Mouse (Mus musculus) intestine, embryonic 16.5 days (tissue): Measurements from ENCODE around the gene Evpl. TPM values are rescaled to one million over a fixed set of nuclear protein-coding genes. Genes with fewer than 3 reads are reported as not detected.
A peak's percentile ranks its signal among the peaks of the same experiment; 100 is the strongest.
"Not testable (repeated sequence)": the region's sequence is repeated elsewhere in the genome, so short reads cannot be mapped to it uniquely, and the experiment has no call there.

ENCODE experiments used
- ATAC-seq: fragments of 200-750 bp; cut with Nextera tagmentation; 2 replicates; pipeline ENCODE4 v1.8.0; 2017; ENCODE audit warnings: moderate TSS enrichment, moderate library complexity
- H3K27ac ChIP-seq: fragments of 300-500 bp; sonication (generic); 2 replicates; pipeline ENCODE4 v1.5.1; 2014; ENCODE audit warnings: mild to moderate bottlenecking, low read length
- H3K27me3 ChIP-seq: fragments of 300-500 bp; sonication (generic); replicated peaks from 2 replicates; pipeline ENCODE4 v1.6.1; 2014; ENCODE audit warnings: low read length, control low read depth, mixed read lengths; ENCODE audit not compliant: control insufficient read depth, insufficient read depth
- H3K36me3 ChIP-seq: fragments of 300-500 bp; sonication (generic); 2 replicates; pipeline ENCODE4 v1.6.1; 2014; ENCODE audit warnings: low read length, control low read depth; ENCODE audit not compliant: control insufficient read depth, insufficient read depth
- H3K4me1 ChIP-seq: fragments of 300-500 bp; sonication (generic); 2 replicates; pipeline ENCODE4 v1.6.1; 2014; ENCODE audit warnings: low read length, control low read depth, mixed read lengths; ENCODE audit not compliant: control insufficient read depth, insufficient read depth
- H3K4me2 ChIP-seq: fragments of 300-500 bp; sonication (generic); 2 replicates; pipeline ENCODE4 v1.6.1; 2014; ENCODE audit warnings: low read depth, low read length, control low read depth
- H3K4me3 ChIP-seq: fragments of 300-500 bp; sonication (generic); 2 replicates; pipeline ENCODE4 v1.5.1; 2014; ENCODE audit warnings: mild to moderate bottlenecking, low read length
- H3K9ac ChIP-seq: fragments of 300-500 bp; sonication (generic); 2 replicates; pipeline ENCODE4 v1.6.1; 2014; ENCODE audit warnings: low read depth, low read length
- H3K9me3 ChIP-seq: fragments of 300-500 bp; sonication (generic); 2 replicates; pipeline ENCODE4 v1.6.1; 2016; ENCODE audit warnings: low read length, control low read depth; ENCODE audit not compliant: control insufficient read depth
- WGBS: fragments of 180-500 bp; shearing (Covaris S2); extraction: QIAGEN DNeasy Blood & Tissue Kit; methylation state at CpG from one replicate; pipeline ENCODE4 v1.1.7; 2014; 5-methylcytosine and 5-hydroxymethylcytosine counted together
- polyA plus RNA-seq: library from polyadenylated mRNA; unstranded; fragments of >200 nt; fragmentation: Nextera tagmentation; extraction: Ambion mirVana; gene quantifications from 2 replicates; pipeline ENCODE4 v1.2.1, GENCODE M21; 2015

Gene Evpl
- 1.9 and 2.5 TPM in 2 replicates for polyA plus RNA-seq

GRCm38 (mm10) chr11:116237742-116238395 is at the start of gene Evpl:
Gene Evpl, minus strand, starts transcription at chr11:116238077.
- no peaks in the 10 kb centered on the region for H3K36me3 ChIP-seq
- peak within 1 kb of the TSS; percentile 48 for H3K27ac ChIP-seq
- no peaks in the 10 kb centered on the region for H3K27me3 ChIP-seq
- peak within 1 kb of the TSS; percentile 57 for H3K4me2 ChIP-seq
- peak within 1 kb of the TSS; percentile 47 for H3K4me3 ChIP-seq
- peaks cover 24% of the 10 kb centered on the region for H3K4me1 ChIP-seq
- 14% methylated on average over 31 of the region's 31 CpGs for WGBS
- peak within 1 kb of the TSS; percentile 70 for H3K9ac ChIP-seq
- H3K9me3 ChIP-seq = no peaks in the 10 kb centered on the region
- peak; percentile 95 for ATAC-seq

DNA sequence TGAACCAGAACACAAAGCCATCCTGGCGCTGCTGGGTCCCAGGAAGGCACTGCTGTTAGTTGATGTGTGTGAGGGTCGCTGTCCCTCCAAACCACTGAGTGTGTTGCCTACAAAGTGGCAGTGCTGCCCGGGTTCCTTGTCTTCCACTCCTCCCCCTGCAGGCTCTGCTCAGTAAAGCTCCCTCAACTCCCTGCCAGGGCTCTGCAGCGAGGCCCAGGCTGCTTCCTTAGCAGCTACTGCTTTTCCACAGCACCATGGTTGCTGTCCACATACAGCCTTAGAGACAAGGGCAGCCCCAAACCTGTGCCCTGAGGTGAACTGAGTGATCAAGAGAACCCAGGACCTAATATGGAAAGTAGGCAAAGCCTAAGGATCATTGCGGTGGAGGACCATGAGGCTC is 49.5 kb upstream of the Evpl start:
- no peak for ATAC-seq
- Histone ChIP-seq H3K27ac (no peak overlapping the region), H3K9ac (0 out of 2 replicates have a peak overlapping the region, but pooled peaks have one; percentile 15), H3K4me1 (peaks cover 19% of the 10 kb centered on the region), H3K27me3 (peaks cover 27% of the 10 kb centered on the region), H3K4me3 (no peak overlapping the region), H3K4me2 (no peak overlapping the region), H3K36me3 (peaks cover 5% of the 10 kb centered on the region; the same call in 1 of the 2 replicates), H3K9me3 (no peaks in the 10 kb centered on the region)
- 75% methylated on average over 5 of the region's 5 CpGs for WGBS

DNA sequence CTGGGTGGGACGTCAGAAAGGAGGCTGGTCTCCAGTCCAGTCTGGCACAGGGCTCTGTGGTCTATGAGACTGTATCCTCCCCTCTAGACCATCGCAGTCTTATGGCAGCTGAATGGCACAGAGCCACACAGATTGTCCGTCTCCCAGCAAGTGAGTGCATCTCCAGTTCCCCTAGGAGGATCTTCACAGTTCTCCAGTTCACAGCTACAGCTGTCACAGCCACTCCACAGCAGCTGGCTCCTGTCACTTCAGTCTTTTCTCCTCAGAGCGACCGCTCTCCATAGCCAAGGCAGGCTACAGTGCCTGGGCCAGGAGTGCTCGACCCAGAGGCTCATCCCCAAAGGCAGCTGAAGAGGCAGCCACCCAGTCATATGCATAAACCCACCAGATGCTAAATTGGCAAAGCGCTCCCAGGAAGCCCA is 47.9 kb upstream of the Evpl start:
- peak; percentile 60 for ATAC-seq
- Histone ChIP-seq H3K4me3 (no peak overlapping the region), H3K9me3 (no peaks in the 10 kb centered on the region), H3K27me3 (peaks cover 42% of the 10 kb centered on the region), H3K27ac (peak overlapping the region; percentile 42; the same call in 1 of the 2 replicates), H3K4me1 (peaks cover 33% of the 10 kb centered on the region), H3K4me2 (no peak overlapping the region), H3K9ac (no peak overlapping the region), H3K36me3 (no peaks in the 10 kb centered on the region)
- WGBS = 60% methylated on average over 7 of the region's 7 CpGs

- H3K9ac ChIP-seq = no peak overlapping the region
- WGBS = 40% methylated on average over 6 of the region's 6 CpGs
- no peak for ATAC-seq
- H3K36me3 ChIP-seq = no peaks in the 10 kb centered on the region
- H3K27ac ChIP-seq = no peak overlapping the region
- H3K4me3 ChIP-seq = no peak overlapping the region
- H3K9me3 ChIP-seq = no peaks in the 10 kb centered on the region
- H3K27me3 ChIP-seq = peaks cover 50% of the 10 kb centered on the region
- peaks cover 33% of the 10 kb centered on the region for H3K4me1 ChIP-seq
- H3K4me2 ChIP-seq = no peak overlapping the region
These were observed 46.1 kb upstream of the Evpl start for GRCm38 (mm10) chr11:116283982-116284381.

DNA sequence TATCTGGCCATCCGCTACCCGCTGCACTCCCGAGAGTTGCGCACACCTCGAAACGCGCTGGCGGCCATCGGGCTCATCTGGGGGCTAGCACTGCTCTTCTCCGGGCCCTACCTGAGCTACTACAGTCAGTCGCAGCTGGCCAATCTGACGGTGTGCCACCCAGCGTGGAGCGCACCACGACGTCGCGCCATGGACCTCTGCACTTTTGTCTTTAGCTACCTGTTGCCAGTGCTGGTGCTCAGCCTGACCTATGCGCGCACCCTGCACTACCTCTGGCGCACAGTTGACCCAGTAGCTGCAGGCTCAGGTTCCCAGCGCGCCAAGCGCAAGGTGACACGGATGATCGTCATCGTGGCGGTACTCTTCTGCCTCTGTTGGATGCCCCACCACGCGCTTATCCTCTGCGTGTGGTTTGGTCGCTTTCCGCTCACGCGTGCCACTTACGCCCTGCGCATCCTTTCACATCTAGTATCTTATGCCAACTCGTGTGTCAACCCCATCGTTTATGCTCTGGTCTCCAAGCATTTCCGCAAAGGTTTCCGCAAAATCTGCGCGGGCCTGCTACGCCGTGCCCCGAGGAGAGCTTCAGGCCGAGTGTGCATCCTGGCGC is 45.1 kb upstream of the Evpl start:
- no peak overlapping the region for H3K9ac ChIP-seq
- no peak overlapping the region; the same call in 1 of the 2 replicates for H3K4me3 ChIP-seq
- H3K4me2 ChIP-seq = no peak overlapping the region
- H3K36me3 ChIP-seq = no peaks in the 10 kb centered on the region
- peaks cover 33% of the 10 kb centered on the region for H3K4me1 ChIP-seq
- H3K27me3 ChIP-seq = peaks cover 50% of the 10 kb centered on the region
- no peak overlapping the region for H3K27ac ChIP-seq
- 9% methylated on average over 48 of the region's 48 CpGs for WGBS
- H3K9me3 ChIP-seq = no peaks in the 10 kb centered on the region
- ATAC-seq = no peak

DNA sequence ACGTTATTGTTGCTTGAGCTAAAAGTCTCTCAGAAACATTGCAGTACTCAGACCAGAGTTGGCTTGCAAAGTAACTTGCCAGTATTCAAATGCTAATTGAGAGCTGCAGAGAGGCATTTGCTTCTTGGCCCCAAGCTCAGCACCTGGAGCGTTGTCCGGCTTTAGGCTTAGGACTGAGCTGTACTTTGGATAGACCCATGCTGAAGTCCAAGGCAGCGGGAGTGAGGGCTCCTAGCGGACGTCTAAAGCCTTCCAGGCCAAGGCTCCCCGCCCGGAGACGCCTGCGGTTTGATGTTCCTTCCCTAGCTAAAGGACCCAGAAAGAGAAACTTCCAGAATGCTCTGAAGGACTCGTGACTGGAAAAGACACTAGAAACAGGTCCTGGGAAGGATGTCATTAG is 44.2 kb upstream of the Evpl start:
- peaks cover 50% of the 10 kb centered on the region for H3K27me3 ChIP-seq
- no peak overlapping the region for H3K4me2 ChIP-seq

DNA sequence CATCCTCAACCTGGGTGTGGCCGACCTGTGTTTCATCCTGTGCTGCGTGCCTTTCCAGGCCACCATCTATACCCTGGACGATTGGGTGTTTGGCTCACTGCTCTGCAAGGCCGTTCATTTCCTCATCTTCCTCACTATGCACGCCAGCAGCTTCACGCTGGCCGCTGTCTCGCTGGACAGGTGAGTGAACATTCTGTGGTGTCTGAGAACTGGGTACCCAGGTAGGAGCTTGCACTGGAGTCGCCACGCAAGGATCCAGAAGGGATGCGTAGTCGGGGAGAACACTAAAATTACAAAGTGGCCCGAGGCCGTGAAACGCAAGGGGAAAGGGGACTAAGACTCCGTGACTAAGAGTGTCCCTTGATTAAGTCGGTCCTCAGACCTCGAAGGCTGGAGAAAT is 43.8 kb upstream of the Evpl start:
- Histone ChIP-seq H3K9ac (peak overlapping the region; percentile 53), H3K27me3 (peaks cover 50% of the 10 kb centered on the region), H3K9me3 (no peaks in the 10 kb centered on the region), H3K36me3 (no peaks in the 10 kb centered on the region), H3K27ac (no peak overlapping the region), H3K4me1 (peaks cover 27% of the 10 kb centered on the region), H3K4me3 (peak overlapping the region; percentile 43), H3K4me2 (peak overlapping the region; percentile 56)
- 3% methylated on average over 18 of the region's 18 CpGs for WGBS
- no peak for ATAC-seq

More for the DNA sequence above, 44.2 kb upstream of the Evpl start:
- Histone ChIP-seq H3K27ac (no peak overlapping the region), H3K9me3 (no peaks in the 10 kb centered on the region), H3K4me3 (no peak overlapping the region; the same call in 1 of the 2 replicates), H3K4me1 (peaks cover 28% of the 10 kb centered on the region), H3K36me3 (no peaks in the 10 kb centered on the region), H3K9ac (no peak overlapping the region)
- no peak for ATAC-seq
- 1% methylated on average over 11 of the region's 11 CpGs for WGBS

GRCm38 (mm10) chr11:116280751-116281663 is 43.1 kb upstream of the Evpl start, which contains the start of gene Galr2:
Gene Galr2, plus strand, starts transcription at chr11:116280939.
- H3K27me3 ChIP-seq = peaks cover 50% of the 10 kb centered on the region
- no peaks in the 10 kb centered on the region for H3K36me3 ChIP-seq
- WGBS = 8% methylated on average over 48 of the region's 48 CpGs
- no peak within 1 kb of the TSS for H3K27ac ChIP-seq
- 0 out of 2 replicates have a peak, but pooled peaks have one; percentile 27 for ATAC-seq
- peak within 1 kb of the TSS; percentile 43 for H3K4me3 ChIP-seq
- peaks cover 27% of the 10 kb centered on the region for H3K4me1 ChIP-seq
- no peaks in the 10 kb centered on the region for H3K9me3 ChIP-seq
- H3K9ac ChIP-seq = peak within 1 kb of the TSS; percentile 53
- peak within 1 kb of the TSS; percentile 56 for H3K4me2 ChIP-seq

DNA sequence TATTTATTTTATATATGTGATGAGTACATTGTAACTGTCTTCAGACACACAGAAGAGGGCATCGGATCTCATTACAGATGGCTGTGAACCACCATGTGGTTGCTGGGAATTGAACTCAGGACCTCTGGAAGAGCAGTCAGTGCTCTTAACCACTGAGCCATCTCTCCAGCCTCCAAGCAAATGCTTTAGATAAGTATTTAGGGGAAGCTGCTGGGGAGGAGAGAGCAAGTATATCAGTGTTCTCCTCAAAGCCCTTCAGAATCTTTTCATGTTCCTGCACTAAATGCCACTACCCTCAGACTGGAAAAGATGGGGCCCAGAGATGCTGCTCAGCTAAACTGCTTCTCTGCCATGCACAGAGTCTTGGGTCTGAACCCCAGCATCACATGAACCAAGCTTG is 39.3 kb upstream of the Evpl start:
- WGBS = 93% methylated on average over 1 of the region's 1 CpGs
- not testable (repeated sequence) for ATAC-seq, H3K4me3 ChIP-seq, H3K4me2 ChIP-seq, H3K9me3 ChIP-seq, H3K36me3 ChIP-seq, H3K9ac ChIP-seq, H3K27ac ChIP-seq
- peaks cover 21% of the 10 kb centered on the region for H3K27me3 ChIP-seq
- H3K4me1 ChIP-seq = peaks cover 21% of the 10 kb centered on the region
